Mouse (Mus musculus): ENCODE measurements around the gene Plekhg1. TPM values are rescaled to one million over a fixed set of nuclear protein-coding genes. Genes with fewer than 3 reads are reported as not detected.

Gene Plekhg1
- polyA plus RNA-seq, 1 experiment from 2014 or later, result 0.99 TPM

DNA sequence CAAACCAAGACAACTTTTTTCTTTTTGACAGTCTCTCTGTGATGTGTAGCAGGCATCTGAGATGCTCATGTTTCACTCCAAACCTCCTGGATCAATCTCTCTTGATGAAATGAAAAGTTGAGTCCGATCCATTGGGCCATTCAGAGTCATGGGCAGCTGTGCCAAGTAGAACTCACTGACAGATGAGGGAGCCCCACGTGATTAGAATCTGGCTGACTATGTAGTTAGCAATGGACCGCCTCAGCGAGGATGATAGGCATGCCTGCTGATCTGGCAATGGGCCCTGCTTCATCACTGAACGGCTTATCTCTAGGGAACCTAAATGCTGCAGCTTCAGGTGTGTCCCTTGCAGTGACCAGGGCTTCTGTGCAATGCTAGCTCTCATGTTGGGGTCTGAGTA, 3.7 kb downstream of the Plekhg1 start:
- Histone ChIP-seq H3K4me1 (replicated peaks) (0 out of 2 replicates have a peak, but pooled peaks cover 7% of the 10 kb centered on the region), H3K4me3 (replicated peaks) (no peak overlapping the region), H3K9me3 (replicated peaks) (no peaks in the 10 kb centered on the region), H3K27ac (no peak overlapping the region), H3K4me2 (no peak overlapping the region), H3K9ac (no peak overlapping the region), H3K36me3 (no peaks in the 10 kb centered on the region), H3K27me3 (peaks cover 30% of the 10 kb centered on the region)
- WGBS (ENCODE audit: insufficient replicate concordance), result 54% methylated on average over 5 of the region's 5 CpGs
- no peak for ATAC-seq (ENCODE audit: low read depth)
- no peak for DNase-seq

GRCm38 (mm10) chr10:3746794-3747518, 6.8 kb downstream of the Plekhg1 start:
- Histone ChIP-seq H3K27ac (no peak overlapping the region), H3K36me3 (no peaks in the 10 kb centered on the region), H3K9me3 (replicated peaks) (no peaks in the 10 kb centered on the region), H3K4me1 (replicated peaks) (no peaks in the 10 kb centered on the region), H3K4me2 (no peak overlapping the region), H3K9ac (no peak overlapping the region), H3K27me3 (peaks cover 4% of the 10 kb centered on the region), H3K4me3 (replicated peaks) (no peak overlapping the region)
- WGBS (ENCODE audit: insufficient replicate concordance), result 35% methylated on average over 3 of the region's 3 CpGs
- DNase-seq (no peak), ATAC-seq (ENCODE audit: low read depth) (no peak)

DNA sequence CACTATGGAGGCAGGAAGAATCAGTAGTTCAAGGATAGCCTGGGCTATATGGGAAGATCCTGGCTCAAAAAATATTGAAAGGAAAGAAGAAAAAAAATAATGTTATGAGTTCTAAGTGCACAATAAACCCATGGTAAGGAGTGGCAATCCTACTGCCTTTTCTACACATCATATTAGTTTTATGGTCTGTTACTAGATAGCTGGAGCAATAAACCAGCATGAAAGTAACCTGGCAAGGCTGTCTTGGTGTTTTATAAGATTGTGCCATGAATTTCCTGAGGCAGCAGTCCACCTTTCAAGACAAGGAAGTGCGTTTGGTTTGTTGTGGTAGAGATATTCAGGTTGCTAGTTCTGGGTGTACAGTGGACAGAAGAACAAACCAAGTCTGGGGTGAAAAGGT, 9.4 kb downstream of the Plekhg1 start:
- Histone ChIP-seq H3K27me3 (no peaks in the 10 kb centered on the region), H3K9me3 (replicated peaks) (no peaks in the 10 kb centered on the region), H3K4me1 (replicated peaks) (no peaks in the 10 kb centered on the region), H3K4me3 (replicated peaks) (no peak overlapping the region), H3K4me2 (no peak overlapping the region), H3K27ac (no peak overlapping the region), H3K9ac (no peak overlapping the region), H3K36me3 (no peaks in the 10 kb centered on the region)
- DNase-seq (no peak), ATAC-seq (ENCODE audit: low read depth) (no peak)
- 41% methylated on average over 1 of the region's 1 CpGs for WGBS (ENCODE audit: insufficient replicate concordance)

DNA sequence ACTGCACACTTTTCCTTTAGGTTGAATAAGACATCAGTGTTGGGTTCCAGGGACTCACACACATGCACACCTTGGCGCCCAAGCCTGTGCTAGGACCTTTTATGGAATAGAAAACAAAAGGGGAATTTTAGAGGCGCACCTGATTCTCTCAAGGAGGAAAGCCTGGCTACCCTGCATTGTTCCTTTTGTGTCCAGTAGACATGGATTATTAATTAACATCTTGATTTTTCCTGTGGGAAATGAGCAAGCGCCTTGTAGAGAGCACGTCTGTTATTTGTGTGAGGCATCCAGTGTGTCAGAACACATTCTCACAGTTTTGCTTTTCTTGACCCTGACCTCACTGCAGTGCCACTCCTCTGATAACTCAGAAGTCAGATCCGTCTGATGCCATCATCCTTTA, 21.8 kb downstream of the Plekhg1 start:
- Histone ChIP-seq H3K9me3 (replicated peaks) (no peaks in the 10 kb centered on the region), H3K4me2 (no peak overlapping the region), H3K27me3 (no peaks in the 10 kb centered on the region), H3K36me3 (no peaks in the 10 kb centered on the region), H3K4me1 (replicated peaks) (no peaks in the 10 kb centered on the region), H3K27ac (no peak overlapping the region), H3K9ac (no peak overlapping the region), H3K4me3 (replicated peaks) (no peak overlapping the region)
- DNase-seq (no peak), ATAC-seq (ENCODE audit: low read depth) (no peak)
- WGBS (ENCODE audit: insufficient replicate concordance), result 57% methylated on average over 5 of the region's 5 CpGs

DNA sequence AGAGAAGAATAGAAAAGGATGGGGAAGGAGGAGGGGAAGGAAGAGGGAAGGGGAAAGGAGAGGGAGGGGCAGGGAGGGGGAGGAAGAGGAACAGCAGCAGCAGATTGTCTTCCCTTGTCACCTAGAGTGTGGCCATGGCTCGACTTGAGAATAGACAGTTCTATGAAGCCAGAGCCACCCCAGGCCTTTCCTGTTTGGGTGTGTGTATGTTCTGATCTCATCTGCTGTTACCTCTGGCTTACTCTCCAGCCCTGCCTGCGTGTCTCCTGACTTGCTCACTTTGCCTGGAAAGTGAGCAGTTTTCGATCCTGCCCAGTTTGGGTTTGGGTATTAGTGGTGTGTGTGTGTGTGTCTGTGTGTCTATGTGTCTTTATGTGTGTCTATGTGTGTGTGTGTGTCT, 23.0 kb downstream of the Plekhg1 start:
- H3K4me1 ChIP-seq (replicated peaks), result no peaks in the 10 kb centered on the region
- H3K4me3 ChIP-seq (replicated peaks), result no peak overlapping the region
- no peak overlapping the region for H3K4me2 ChIP-seq
- 34% methylated on average over 3 of the region's 3 CpGs for WGBS (ENCODE audit: insufficient replicate concordance)
- no peak overlapping the region for H3K9ac ChIP-seq
- H3K36me3 ChIP-seq, result no peaks in the 10 kb centered on the region
- no peak overlapping the region for H3K27ac ChIP-seq
- DNase-seq (no peak), ATAC-seq (ENCODE audit: low read depth) (no peak)
- H3K9me3 ChIP-seq (replicated peaks), result no peaks in the 10 kb centered on the region
- no peaks in the 10 kb centered on the region for H3K27me3 ChIP-seq

- Histone ChIP-seq H3K4me3 (replicated peaks) (no peak overlapping the region), H3K36me3 (no peaks in the 10 kb centered on the region), H3K27me3 (no peaks in the 10 kb centered on the region), H3K9me3 (replicated peaks) (no peaks in the 10 kb centered on the region), H3K4me1 (replicated peaks) (no peaks in the 10 kb centered on the region), H3K4me2 (no peak overlapping the region), H3K9ac (no peak overlapping the region), H3K27ac (no peak overlapping the region)
- no peak for DNase-seq
- ATAC-seq (ENCODE audit: low read depth), result no peak
- WGBS (ENCODE audit: insufficient replicate concordance), result 74% methylated on average over 5 of the region's 5 CpGs
Measured at GRCm38 (mm10) chr10:3769131-3769530, 29.0 kb downstream of the Plekhg1 start.

GRCm38 (mm10) chr10:3774330-3774729, 34.2 kb downstream of the Plekhg1 start:
- ATAC-seq (ENCODE audit: low read depth), result no peak
- no peak overlapping the region for H3K9ac ChIP-seq
- H3K4me2 ChIP-seq, result no peak overlapping the region
- H3K27ac ChIP-seq, result no peak overlapping the region
- H3K4me1 ChIP-seq (replicated peaks), result no peaks in the 10 kb centered on the region
- WGBS (ENCODE audit: insufficient replicate concordance), result 62% methylated on average over 2 of the region's 2 CpGs
- H3K4me3 ChIP-seq (replicated peaks), result no peak overlapping the region
- H3K9me3 ChIP-seq (replicated peaks), result no peaks in the 10 kb centered on the region
- H3K27me3 ChIP-seq, result no peaks in the 10 kb centered on the region
- no peaks in the 10 kb centered on the region for H3K36me3 ChIP-seq
- no peak for DNase-seq

DNA sequence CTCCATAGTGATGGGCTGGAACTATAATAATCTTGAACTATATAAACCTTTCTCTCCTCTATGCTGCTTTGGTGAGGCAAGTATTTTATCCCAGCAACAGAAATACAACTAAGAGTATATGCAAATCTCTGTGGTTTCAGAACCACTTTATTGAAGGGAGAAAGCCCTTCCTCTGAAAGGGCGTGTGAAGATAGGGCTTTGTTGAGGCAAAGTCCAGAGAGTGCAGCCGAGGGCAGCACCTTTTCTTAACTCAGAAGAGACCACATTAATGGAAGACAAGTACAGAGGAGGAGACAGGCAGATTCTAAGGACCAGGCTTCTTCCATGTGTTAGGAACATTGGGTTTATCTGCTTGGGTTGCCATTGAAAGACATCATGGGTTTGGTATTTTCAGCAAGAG, 36.6 kb downstream of the Plekhg1 start:
- no peaks in the 10 kb centered on the region for H3K9me3 ChIP-seq (replicated peaks)
- H3K4me1 ChIP-seq (replicated peaks), result no peaks in the 10 kb centered on the region
- no peak overlapping the region for H3K4me3 ChIP-seq (replicated peaks)
- WGBS (ENCODE audit: insufficient replicate concordance), result 52% methylated on average over 2 of the region's 2 CpGs
- ATAC-seq (ENCODE audit: low read depth) (no peak), DNase-seq (no peak)
- no peaks in the 10 kb centered on the region for H3K27me3 ChIP-seq
- H3K27ac ChIP-seq, result no peak overlapping the region
- H3K36me3 ChIP-seq, result no peaks in the 10 kb centered on the region
- no peak overlapping the region for H3K9ac ChIP-seq
- no peak overlapping the region for H3K4me2 ChIP-seq

DNA sequence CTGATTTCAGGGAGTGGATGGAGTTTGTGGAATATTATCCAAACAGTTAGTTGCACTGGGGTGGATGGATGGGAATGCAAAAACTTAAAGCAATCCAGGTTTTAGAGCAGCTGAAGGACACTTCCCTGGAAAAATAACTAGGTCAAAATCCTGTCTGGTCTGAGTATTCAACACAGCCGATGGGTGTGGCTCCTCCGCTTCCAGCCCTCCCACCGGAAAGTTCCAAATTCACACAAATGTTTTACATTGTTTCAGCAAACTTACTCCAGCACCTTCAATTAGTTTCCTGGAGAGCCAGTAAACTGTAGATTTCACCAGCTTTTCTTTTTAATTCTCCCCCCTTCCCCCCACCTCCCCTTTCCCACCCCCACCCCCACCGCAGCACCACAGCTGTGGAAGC, 45.2 kb downstream of the Plekhg1 start:
- WGBS (ENCODE audit: insufficient replicate concordance), result 80% methylated on average over 4 of the region's 4 CpGs
- H3K27me3 ChIP-seq, result no peaks in the 10 kb centered on the region
- H3K27ac ChIP-seq, result no peak overlapping the region
- H3K36me3 ChIP-seq, result no peaks in the 10 kb centered on the region
- H3K9me3 ChIP-seq (replicated peaks), result no peaks in the 10 kb centered on the region
- no peak overlapping the region for H3K4me2 ChIP-seq
- H3K4me3 ChIP-seq (replicated peaks), result no peak overlapping the region
- H3K9ac ChIP-seq, result no peak overlapping the region
- DNase-seq (no peak), ATAC-seq (ENCODE audit: low read depth) (no peak)
- H3K4me1 ChIP-seq (replicated peaks), result no peaks in the 10 kb centered on the region

GRCm38 (mm10) chr10:3786531-3786930, 46.4 kb downstream of the Plekhg1 start:
- ATAC-seq (ENCODE audit: low read depth) (no peak), DNase-seq (no peak)
- Histone ChIP-seq H3K36me3 (no peaks in the 10 kb centered on the region), H3K27me3 (no peaks in the 10 kb centered on the region), H3K9me3 (replicated peaks) (no peaks in the 10 kb centered on the region), H3K27ac (no peak overlapping the region), H3K4me1 (replicated peaks) (no peaks in the 10 kb centered on the region), H3K9ac (no peak overlapping the region), H3K4me2 (no peak overlapping the region), H3K4me3 (replicated peaks) (no peak overlapping the region)
- WGBS (ENCODE audit: insufficient replicate concordance), result 69% methylated on average over 4 of the region's 4 CpGs

DNA sequence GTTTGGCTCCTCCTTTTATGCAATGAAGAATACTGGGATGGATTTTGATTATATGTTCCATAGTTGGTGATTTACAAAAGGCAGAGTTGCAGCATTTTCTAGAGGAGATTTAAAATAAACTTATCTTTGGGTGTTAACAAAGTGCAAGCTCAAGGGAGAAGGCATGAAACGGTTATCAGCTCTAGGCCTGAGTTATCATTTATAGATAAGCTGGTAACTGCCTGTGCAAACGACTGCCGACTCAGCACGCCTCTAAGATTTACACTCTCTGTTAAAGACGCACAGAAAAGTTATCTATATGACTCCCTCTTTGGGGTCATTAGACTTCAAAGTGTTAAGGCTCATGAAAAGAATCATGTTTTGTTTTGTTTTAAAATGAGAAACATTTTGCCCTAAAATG, 46.8 kb downstream of the Plekhg1 start:
- Histone ChIP-seq H3K36me3 (no peaks in the 10 kb centered on the region), H3K9me3 (replicated peaks) (no peaks in the 10 kb centered on the region), H3K4me3 (replicated peaks) (no peak overlapping the region), H3K4me1 (replicated peaks) (no peaks in the 10 kb centered on the region), H3K9ac (no peak overlapping the region), H3K4me2 (no peak overlapping the region), H3K27ac (no peak overlapping the region), H3K27me3 (no peaks in the 10 kb centered on the region)
- 37% methylated on average over 5 of the region's 5 CpGs for WGBS (ENCODE audit: insufficient replicate concordance)
- no peak for ATAC-seq (ENCODE audit: low read depth)
- DNase-seq, result no peak

DNA sequence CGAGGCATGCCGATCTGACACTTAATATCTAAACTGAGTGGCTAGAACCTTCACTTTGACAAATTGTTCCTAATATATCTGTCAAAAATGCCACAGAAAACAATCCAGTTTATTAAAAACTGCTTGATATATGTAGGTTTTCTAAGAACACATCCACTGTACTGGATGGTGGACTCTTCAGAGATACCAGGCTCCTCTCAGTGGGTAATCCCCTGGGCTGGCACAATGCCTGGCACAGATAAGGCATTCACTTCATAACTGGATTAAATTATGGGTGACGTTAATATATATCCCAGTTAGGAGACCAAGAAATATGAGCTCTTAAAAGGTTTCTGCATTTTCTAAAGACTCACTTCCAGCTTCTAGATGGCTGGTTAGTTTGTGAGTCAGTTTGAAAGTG, 53.7 kb downstream of the Plekhg1 start:
- Histone ChIP-seq H3K4me3 (replicated peaks) (no peak overlapping the region), H3K27me3 (no peaks in the 10 kb centered on the region), H3K9ac (no peak overlapping the region), H3K4me1 (replicated peaks) (no peaks in the 10 kb centered on the region), H3K27ac (no peak overlapping the region), H3K9me3 (replicated peaks) (no peaks in the 10 kb centered on the region), H3K4me2 (no peak overlapping the region), H3K36me3 (no peaks in the 10 kb centered on the region)
- no peak for DNase-seq
- WGBS (ENCODE audit: insufficient replicate concordance), result 63% methylated on average over 3 of the region's 3 CpGs
- ATAC-seq (ENCODE audit: low read depth), result no peak
